Mouse (Mus musculus) brain, embryonic 14.5 days (tissue): ENCODE measurements around the gene Nog.

Experiments used
- CTCF ChIP-seq: fragments of 200-500 bp; IDR thresholded peaks from 2 replicates; pipeline ENCODE4 v1.5.1; 2012; ENCODE audit warnings: inconsistent platforms, mild to moderate bottlenecking, moderate library complexity, borderline replicate concordance; ENCODE audit not compliant: insufficient read depth, insufficient read length; ENCODE audit errors: extremely low read depth
- POLR2A ChIP-seq: fragments of 200-500 bp; IDR thresholded peaks from 2 replicates; pipeline ENCODE4 v1.6.1; 2012; ENCODE audit warnings: mild to moderate bottlenecking, inconsistent platforms, borderline replicate concordance; ENCODE audit not compliant: poor library complexity, insufficient read depth, insufficient read length, severe bottlenecking; ENCODE audit errors: extremely low read depth

DNA sequence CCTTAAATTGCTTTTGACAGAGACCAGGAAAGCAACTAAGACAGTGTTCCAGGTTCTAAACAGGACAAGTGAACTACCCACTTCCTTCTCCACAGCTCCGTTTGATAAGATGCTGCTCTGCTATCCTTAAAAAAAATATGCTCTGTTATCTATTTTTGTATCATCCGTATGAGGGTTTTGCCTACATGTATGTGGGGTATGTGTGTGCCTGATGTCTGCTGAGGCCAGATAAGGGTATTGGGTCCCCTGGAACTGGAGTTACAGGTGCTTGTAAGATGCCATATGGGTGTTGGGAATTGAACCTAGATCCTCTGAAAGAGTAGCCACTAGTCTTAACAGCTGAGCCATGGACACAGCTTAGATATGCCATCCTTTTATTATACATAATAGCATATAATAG is 19.6 kb upstream of the Nog start:
- TF ChIP-seq POLR2A (no peak), CTCF (no peak)
